Mouse (Mus musculus): ENCODE data around the gene Aifm1.

- TF ChIP-seq CTCF (IDR thresholded peaks at IDR 0.05; ENCODE audit: borderline replicate concordance, insufficient read depth, low read depth, low read length) (no peak), POLR2A (IDR thresholded peaks at IDR 0.05; ENCODE audit: borderline replicate concordance, insufficient read depth, low read length) (no peak)
These were observed 461 bp upstream of the Aifm1 start for GRCm38 (mm10) chrX:48513824-48514223.

Measured in cerebellum, adult 2 months (tissue).